Mouse (Mus musculus) ES-Bruce4 (cell line): ENCODE results near the gene Cfi. TPM values are rescaled to one million over a fixed set of nuclear protein-coding genes. Genes with fewer than 3 reads are reported as not detected.

Experiments
- H3K27ac ChIP-seq: 2 replicates; pipeline ENCODE4 v1.5.1; 2012; ENCODE audit warnings: low read length, inconsistent platforms; ENCODE audit not compliant: insufficient read depth
- H3K27me3 ChIP-seq: 2 replicates; pipeline ENCODE4 v1.6.1; 2012; ENCODE audit warnings: mild to moderate bottlenecking, low read length, inconsistent platforms; ENCODE audit not compliant: control insufficient read depth, poor library complexity, insufficient read depth, severe bottlenecking
- H3K36me3 ChIP-seq: 2 replicates; pipeline ENCODE4 v1.6.1; 2012; ENCODE audit warnings: inconsistent platforms, mild to moderate bottlenecking, low read length, moderate library complexity; ENCODE audit not compliant: control insufficient read depth, poor library complexity, insufficient read depth, severe bottlenecking
- H3K4me1 ChIP-seq: one replicate; pipeline ENCODE4 v1.8.1; 2011; ENCODE audit warnings: low read length; ENCODE audit not compliant: control insufficient read depth, insufficient read depth
- H3K4me3 ChIP-seq: 2 replicates; pipeline ENCODE4 v1.5.1; 2011; ENCODE audit warnings: low read depth, mild to moderate bottlenecking, low read length
- H3K9ac ChIP-seq: 2 replicates; pipeline ENCODE4 v1.6.1; 2012; ENCODE audit warnings: low read depth, mild to moderate bottlenecking, inconsistent platforms; ENCODE audit not compliant: poor library complexity, severe bottlenecking
- H3K9me3 ChIP-seq: replicated peaks from 2 replicates; pipeline ENCODE4 v1.6.1; 2012; ENCODE audit warnings: mild to moderate bottlenecking, low read length, inconsistent platforms; ENCODE audit not compliant: control insufficient read depth, poor library complexity, insufficient read depth, severe bottlenecking
- CTCF ChIP-seq: IDR thresholded peaks from one replicate; pipeline ENCODE4 v1.8.1; 2011; ENCODE audit warnings: low read depth, low read length
- EP300 ChIP-seq: IDR thresholded peaks from 2 replicates; pipeline ENCODE4 v1.6.1; 2011; ENCODE audit warnings: low read depth, low read length; ENCODE audit not compliant: insufficient read depth
- POLR2A ChIP-seq: IDR thresholded peaks from one replicate; pipeline ENCODE4 v1.8.1; 2011; ENCODE audit warnings: low read length; ENCODE audit not compliant: insufficient read depth
- polyA plus RNA-seq: library from polyadenylated mRNA; stranded (reverse); fragments of >200 nt; gene quantifications from 2 replicates; pipeline ENCODE4 v1.2.4, GENCODE M21; 2011; ENCODE audit warnings: low read depth; ENCODE audit not compliant: missing spikeins, insufficient read depth, insufficient read length

The Cfi gene
- not detected in 2 replicates for polyA plus RNA-seq

- Histone ChIP-seq H3K36me3 (no peaks in the 10 kb centered on the region), H3K9me3 (no peaks in the 10 kb centered on the region), H3K9ac (no peak within 1 kb of the TSS), H3K4me3 (no peak within 1 kb of the TSS), H3K27ac (no peak within 1 kb of the TSS), H3K27me3 (no peaks in the 10 kb centered on the region), H3K4me1 (no peaks in the 10 kb centered on the region)
- no peak for TF ChIP-seq EP300
- TF ChIP-seq POLR2A: no peak
- no peak for TF ChIP-seq CTCF
Measured at GRCm38 (mm10) chr3:129835388-129835934, at the start of gene Cfi. Gene Cfi, plus strand, starts transcription at chr3:129835884.

- Histone ChIP-seq H3K36me3 (no peaks in the 10 kb centered on the region), H3K27me3 (no peaks in the 10 kb centered on the region), H3K4me3 (no peak overlapping the region), H3K9ac (no peak overlapping the region), H3K27ac (no peak overlapping the region), H3K4me1 (no peaks in the 10 kb centered on the region), H3K9me3 (no peaks in the 10 kb centered on the region)
- TF ChIP-seq CTCF (no peak), POLR2A (no peak), EP300 (no peak)
Measured at GRCm38 (mm10) chr3:129793801-129794200, 41.9 kb upstream of the Cfi start.

DNA sequence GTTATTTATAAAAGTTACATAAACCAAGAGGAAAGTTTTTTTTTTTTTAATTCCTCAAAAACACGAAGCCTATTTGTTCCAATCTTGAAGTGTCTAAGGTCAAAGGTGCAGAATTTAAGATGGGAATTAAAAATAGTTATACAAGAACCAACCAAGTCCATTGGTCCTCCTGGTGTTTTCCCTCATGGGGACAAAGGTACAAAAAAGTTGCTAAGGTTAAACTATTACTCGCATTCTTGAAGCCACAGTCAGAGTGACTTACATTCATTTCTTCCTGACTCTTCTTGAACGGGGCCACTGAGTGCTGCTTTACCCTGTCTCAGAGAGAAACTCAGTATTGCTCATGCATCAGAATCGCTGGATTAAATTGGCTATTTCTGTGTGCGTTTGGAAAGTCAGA lies 38.3 kb upstream of the Cfi start:
- no peak overlapping the region for H3K9ac ChIP-seq
- TF ChIP-seq CTCF (no peak), POLR2A (no peak), EP300 (no peak)
- H3K27me3 ChIP-seq: no peaks in the 10 kb centered on the region
- no peak overlapping the region for H3K4me3 ChIP-seq
- H3K4me1 ChIP-seq: no peaks in the 10 kb centered on the region
- H3K27ac ChIP-seq: no peak overlapping the region
- H3K36me3 ChIP-seq: no peaks in the 10 kb centered on the region
- no peaks in the 10 kb centered on the region for H3K9me3 ChIP-seq

- Histone ChIP-seq H3K9ac (no peak overlapping the region), H3K4me3 (no peak overlapping the region), H3K36me3 (no peaks in the 10 kb centered on the region), H3K27ac (no peak overlapping the region), H3K4me1 (no peaks in the 10 kb centered on the region), H3K9me3 (no peaks in the 10 kb centered on the region), H3K27me3 (no peaks in the 10 kb centered on the region)
- TF ChIP-seq CTCF (no peak), EP300 (no peak), POLR2A (no peak)
Measured at GRCm38 (mm10) chr3:129798551-129798950, 37.1 kb upstream of the Cfi start.

- no peak overlapping the region for H3K4me3 ChIP-seq
- no peaks in the 10 kb centered on the region for H3K4me1 ChIP-seq
- no peaks in the 10 kb centered on the region for H3K36me3 ChIP-seq
- no peak overlapping the region for H3K9ac ChIP-seq
- H3K9me3 ChIP-seq: no peaks in the 10 kb centered on the region
- TF ChIP-seq EP300 (no peak), POLR2A (no peak), CTCF (no peak)
- no peak overlapping the region for H3K27ac ChIP-seq
- no peaks in the 10 kb centered on the region for H3K27me3 ChIP-seq
Measured at GRCm38 (mm10) chr3:129799011-129799410, 36.7 kb upstream of the Cfi start.

DNA sequence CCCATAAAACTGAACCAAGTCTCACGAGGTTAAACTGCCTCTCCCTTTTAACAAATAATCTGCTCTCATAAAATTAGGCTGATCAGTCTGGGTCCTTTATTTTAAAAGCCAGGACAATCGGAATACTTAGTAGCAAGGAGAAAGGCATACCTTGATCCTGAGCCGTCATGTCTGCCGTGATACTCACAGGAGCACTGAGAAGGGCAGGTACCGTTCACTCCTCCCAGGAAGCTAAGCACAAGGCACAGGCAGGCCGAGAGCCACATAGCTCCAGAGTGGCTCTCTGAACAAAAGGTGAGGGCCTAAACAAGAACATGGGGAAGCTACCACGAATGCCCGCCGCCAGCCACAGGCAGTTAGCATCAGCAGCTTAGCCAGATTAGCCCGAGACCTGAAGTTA lies 31.9 kb upstream of the Cfi start, which contains the start of gene Lrit3:
Lrit3 (minus strand) TSS at position 266 of the 400 bp plus-strand sequence.
- no peaks in the 10 kb centered on the region for H3K4me1 ChIP-seq
- no peaks in the 10 kb centered on the region for H3K9me3 ChIP-seq
- H3K36me3 ChIP-seq: no peaks in the 10 kb centered on the region
- no peak within 1 kb of the TSS for H3K4me3 ChIP-seq
- no peaks in the 10 kb centered on the region for H3K27me3 ChIP-seq
- no peak within 1 kb of the TSS for H3K9ac ChIP-seq
- no peak within 1 kb of the TSS for H3K27ac ChIP-seq
- TF ChIP-seq POLR2A (no peak), CTCF (no peak), EP300 (no peak)
